ENCODE assay signal across 8 mouse cellular contexts in genomic region chr5:136467360-136467999, GRCm38 (mm10).
DNase-seq lines count a peak whose midpoint lies in the region; ATAC-seq lines count a peak whose summit lies in the region.

No protein-coding gene starts in this region.

- no peaks in the 10 kb centered on the region for H3K9me3 ChIP-seq in forebrain, embryonic 11.5 days (ENCODE audit: control insufficient read depth, low read length)

- H3K27ac ChIP-seq in forebrain, embryonic 11.5 days (ENCODE audit: low read depth, low read length): 0 out of 2 replicates have a peak overlapping the region, but pooled peaks have one; percentile 25

- ATAC-seq in forebrain, embryonic 11.5 days (replicated peaks; ENCODE audit: low FRiP score): peak; percentile 27; the same call in 1 of the 2 replicates

- peak; percentile 55 for DNase-seq in urinary bladder, postnatal 14 days (ENCODE audit: low spot score)
- DNase-seq in urinary bladder, postnatal 10 days (ENCODE audit: low spot score): no peak
- peak; percentile 77 for DNase-seq in forebrain, embryonic 11.5 days (ENCODE audit: low spot score)
- peak; percentile 76 for DNase-seq in heart, postnatal 14 days
- peak; percentile 80 for DNase-seq in kidney, postnatal 10 days
- peak; percentile 84 for DNase-seq in mesoderm, embryonic 11.5 days (ENCODE audit: low read depth, low spot score)
- DNase-seq in testis, postnatal 14 days (ENCODE audit: low spot score): peak; percentile 48
- no peak for DNase-seq in frontal cortex, adult 2 months (ENCODE audit: extremely low spot score in 1 of 2, low spot score in 1 of 2)

- 0 out of 2 replicates have a peak overlapping the region, but pooled peaks have one; percentile 6 for H3K4me2 ChIP-seq in forebrain, embryonic 11.5 days (ENCODE audit: low read depth, low read length, severe bottlenecking)

- intact Hi-C loops in heart, postnatal 14 days (cut with DNase I): no loop called here

- H3K4me3 ChIP-seq in forebrain, embryonic 11.5 days (ENCODE audit: low read depth, low read length): no peak overlapping the region

- 13% methylated on average over 6 of the region's 8 CpGs for WGBS in forebrain, embryonic 11.5 days

- no peak overlapping the region for H3K9ac ChIP-seq in forebrain, embryonic 11.5 days (ENCODE audit: low read length)

- H3K4me1 ChIP-seq in forebrain, embryonic 11.5 days (replicated peaks; ENCODE audit: control insufficient read depth, insufficient read depth, low read length): peaks cover 21% of the 10 kb centered on the region

- no peaks in the 10 kb centered on the region for H3K36me3 ChIP-seq in forebrain, embryonic 11.5 days (ENCODE audit: control insufficient read depth, insufficient read depth, low read length)

- no peaks in the 10 kb centered on the region for H3K27me3 ChIP-seq in forebrain, embryonic 11.5 days (ENCODE audit: control insufficient read depth, insufficient read depth, low read length)

Comparison
In these comparisons a context has a peak if more than half of its experiments do, and no peak if none do; other contexts are left out.
1. DNase-seq: peak in urinary bladder, postnatal 14 days (single experiment), forebrain, embryonic 11.5 days (single experiment), heart, postnatal 14 days (2 of 2), kidney, postnatal 10 days (single experiment), mesoderm, embryonic 11.5 days (single experiment) and testis, postnatal 14 days (single experiment); none in urinary bladder, postnatal 10 days (single experiment) and frontal cortex, adult 2 months (0 of 2).